Mouse (Mus musculus) bone marrow, adult 2 months (tissue): Measurements from ENCODE around the gene Nav1.

Experiments used
- CTCF ChIP-seq: fragments of 200-500 bp; IDR thresholded peaks from 2 replicates; pipeline ENCODE4 v1.5.1; 2011; ENCODE audit warnings: low read length, control low read depth; ENCODE audit not compliant: control insufficient read depth, insufficient read depth
- POLR2A ChIP-seq: fragments of 200-500 bp; IDR thresholded peaks from 2 replicates; pipeline ENCODE4 v1.6.1; 2011; ENCODE audit warnings: low read depth, mild to moderate bottlenecking, control low read depth, low read length, borderline replicate concordance; ENCODE audit not compliant: control insufficient read depth

DNA sequence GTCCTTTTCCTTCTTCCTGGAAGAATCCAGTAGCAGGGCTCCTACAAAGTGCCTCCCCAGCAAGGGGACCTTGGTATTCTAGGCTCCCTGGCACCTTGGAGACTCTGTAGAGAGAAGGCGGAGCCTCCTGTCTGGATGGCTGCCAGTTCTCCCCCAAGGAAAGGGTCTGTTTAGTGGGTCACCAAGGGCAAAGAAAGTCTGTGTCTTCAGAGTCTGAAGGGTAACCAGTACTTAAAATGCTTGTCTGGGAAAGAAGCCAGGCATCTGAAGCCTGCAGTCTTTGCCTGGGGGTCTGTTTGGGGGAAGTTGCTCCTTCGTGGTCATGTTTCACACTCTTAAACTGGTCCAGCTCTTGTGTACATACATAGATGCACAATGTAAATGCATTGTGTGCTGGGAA lies 29.3 kb downstream of the Nav1 start:
- no peak for TF ChIP-seq CTCF
- TF ChIP-seq POLR2A: no peak
